Mouse (Mus musculus) heart, adult 18-20 months (tissue): Measurements from ENCODE around the gene Ptprc. TPM values are rescaled to one million over a fixed set of nuclear protein-coding genes. Genes with fewer than 3 reads are reported as not detected.

Experiments used
- DNase-seq, 2 experiments: peaks; one replicate each; pipeline ENCODE4 v3.0.0; 2021 to 2022; ENCODE audit warnings: mixed read lengths in 1 of 2
- total RNA-seq, 2 experiments: library from RNA; stranded (reverse); gene quantifications; 2 replicates each; pipeline ENCODE4 v1.2.3; 2021

Ptprc gene
- total RNA-seq, 2 experiments from 2014 or later = 4.2 to 18.7 TPM

DNA sequence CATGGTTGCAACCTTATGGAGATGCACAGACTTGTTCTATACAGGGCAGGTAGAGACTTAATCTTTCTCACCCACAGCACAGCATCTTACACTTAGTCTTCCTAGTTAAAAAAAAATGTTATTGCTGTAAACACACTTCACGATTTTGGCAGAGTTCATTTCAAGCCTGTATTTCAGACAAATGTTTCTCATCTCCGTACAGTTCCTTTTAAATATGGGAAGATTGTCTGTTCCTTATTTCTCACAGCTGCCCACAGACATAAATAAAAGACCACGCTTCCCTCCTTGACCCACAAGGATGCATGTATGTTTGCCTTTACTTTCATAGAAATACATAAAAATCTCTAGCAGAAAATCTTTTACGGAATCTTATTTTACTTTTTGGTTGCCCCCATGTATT, 22.4 kb downstream of the Ptprc start:
- DNase-seq = no peak

DNA sequence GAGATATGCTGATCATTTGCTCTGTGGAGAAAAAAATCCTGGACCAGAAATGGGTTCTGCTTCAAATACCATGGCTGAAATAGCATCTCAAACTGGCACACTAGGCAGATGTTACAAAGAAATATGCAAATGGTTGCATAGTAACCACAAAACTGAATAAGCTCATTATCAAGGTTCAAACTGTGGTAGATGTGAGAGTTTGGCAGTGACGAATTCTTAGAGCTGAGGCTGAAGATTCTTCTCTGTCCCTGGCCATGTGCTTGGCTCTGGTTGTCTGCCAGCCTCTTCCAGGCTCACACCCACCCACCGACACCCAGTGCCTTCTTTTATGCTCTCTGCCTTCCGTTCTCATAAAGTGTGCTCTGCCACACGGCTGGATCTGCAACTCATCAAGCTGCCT, 26.7 kb downstream of the Ptprc start:
- no peak for DNase-seq

DNA sequence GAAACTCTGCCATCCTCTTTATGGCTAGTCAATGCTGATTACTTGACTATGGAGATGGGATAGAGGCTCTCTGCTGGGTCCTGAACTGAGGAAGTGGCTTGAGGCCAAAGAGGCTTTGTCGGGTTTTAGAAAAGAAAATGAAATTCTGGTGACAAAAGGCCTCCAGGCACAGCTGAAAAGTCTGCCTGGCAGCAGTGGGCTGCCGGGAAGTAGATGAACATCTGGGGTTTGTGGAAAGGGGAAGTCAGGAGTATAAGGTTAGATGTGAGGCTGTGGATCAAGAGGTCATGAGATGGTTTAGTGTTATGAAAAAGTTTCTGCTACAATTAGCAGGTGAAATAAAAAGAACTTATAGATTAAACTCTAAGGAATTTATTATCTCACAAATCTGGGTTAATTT, 29.9 kb downstream of the Ptprc start:
- peak in 1 of 2 experiments; percentile 31 for DNase-seq

DNA sequence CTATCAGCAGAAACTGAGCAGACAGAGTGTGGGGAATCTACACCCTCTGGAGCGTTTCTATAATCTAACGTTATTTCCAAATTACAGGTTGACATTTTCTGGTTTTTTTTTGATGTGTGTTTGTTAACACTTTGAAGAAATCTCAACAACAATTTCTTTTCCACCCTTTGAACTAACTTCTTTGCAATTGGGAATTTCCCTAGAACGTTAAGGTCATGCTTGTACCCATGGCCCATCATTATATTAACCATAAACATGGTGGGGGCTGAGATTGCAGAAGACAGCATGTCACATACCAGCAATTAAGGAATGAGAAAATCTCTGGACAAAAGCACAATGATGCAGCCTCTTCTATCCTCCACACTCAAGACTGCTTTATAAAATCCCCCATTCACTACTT, 30.4 kb downstream of the Ptprc start:
- DNase-seq = no peak

DNA sequence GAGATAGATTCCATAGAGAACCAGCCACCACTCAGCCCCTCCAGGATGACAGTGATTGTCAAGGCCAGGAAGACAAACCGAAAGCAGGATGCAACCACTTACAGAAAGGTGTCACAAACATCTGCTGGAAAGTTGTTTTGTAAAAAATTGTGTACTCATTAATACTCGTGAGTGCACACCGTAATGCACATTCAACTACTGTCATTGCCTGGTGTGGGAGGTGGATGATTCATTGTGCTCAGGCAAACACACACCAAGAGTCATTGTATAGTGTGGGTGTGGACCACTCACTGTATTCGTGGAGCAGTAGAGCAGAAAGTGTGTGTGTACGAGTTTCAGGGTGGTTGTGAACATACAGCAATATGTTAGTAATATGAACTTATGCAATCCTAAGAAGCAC, 31.1 kb downstream of the Ptprc start:
- DNase-seq = no peak

DNA sequence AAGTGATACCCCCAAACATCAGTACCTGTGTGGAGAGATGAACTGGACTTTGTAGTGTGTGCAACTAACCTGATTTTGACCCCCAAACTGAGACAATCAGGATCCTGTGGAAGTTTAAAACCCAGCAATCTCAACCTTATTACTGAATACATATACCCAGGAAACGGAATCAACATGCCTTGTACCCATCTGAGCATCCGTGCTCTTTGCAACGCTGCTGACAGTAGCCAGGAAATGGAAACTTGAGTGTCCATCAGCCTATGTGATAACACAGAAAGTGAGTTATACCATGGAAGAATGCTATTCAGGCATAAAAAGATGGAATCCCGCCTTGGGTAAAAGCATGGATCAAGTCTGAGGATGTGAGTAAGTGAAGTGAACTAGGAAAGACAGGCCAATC, 34.7 kb downstream of the Ptprc start:
- no peak for DNase-seq

DNA sequence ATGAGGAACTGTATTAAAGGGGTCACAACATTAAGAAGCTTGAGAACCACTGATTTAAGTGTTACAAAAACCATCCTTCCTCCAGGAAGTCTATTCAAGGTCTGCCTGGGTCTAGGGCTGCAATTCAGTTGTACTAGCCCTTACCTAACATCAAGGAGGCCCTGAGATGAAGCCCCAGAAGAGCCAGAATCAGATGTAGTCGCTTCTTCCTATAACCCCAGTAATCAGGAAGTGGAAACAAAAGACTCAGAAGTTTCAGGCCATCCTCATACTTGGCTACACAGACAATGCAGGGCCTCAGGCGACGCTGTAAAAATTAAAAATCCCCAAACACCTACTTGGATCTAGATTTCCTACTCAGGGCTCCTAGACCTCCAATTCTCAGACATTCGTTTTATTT, 37.8 kb downstream of the Ptprc start:
- no peak for DNase-seq

DNA sequence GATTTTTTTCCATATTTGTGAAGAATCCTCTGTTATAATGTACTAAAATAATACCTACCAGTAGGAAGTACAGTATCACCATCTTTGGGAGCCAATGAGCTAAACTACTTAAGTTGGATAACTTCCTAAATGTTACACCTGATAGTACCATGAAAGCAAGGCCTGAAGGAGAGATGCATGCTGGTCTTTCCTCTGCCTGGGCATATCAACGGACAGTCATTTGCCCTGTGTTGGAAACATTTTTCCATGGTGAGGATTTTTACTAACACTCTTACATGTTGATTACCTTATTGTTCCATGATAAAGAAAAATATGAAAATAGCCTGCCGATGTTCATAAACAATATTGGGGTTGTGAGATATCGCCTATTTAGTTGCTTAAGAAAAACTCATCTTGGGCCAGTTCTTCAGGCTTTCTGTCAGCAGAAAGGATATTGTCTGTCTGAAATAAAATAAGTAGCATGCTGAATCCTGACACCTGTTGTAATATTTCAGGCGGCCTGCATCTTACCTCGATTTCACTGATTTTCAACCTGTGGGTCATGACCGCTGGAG, 38.4 kb downstream of the Ptprc start:
- DNase-seq = no peak

DNA sequence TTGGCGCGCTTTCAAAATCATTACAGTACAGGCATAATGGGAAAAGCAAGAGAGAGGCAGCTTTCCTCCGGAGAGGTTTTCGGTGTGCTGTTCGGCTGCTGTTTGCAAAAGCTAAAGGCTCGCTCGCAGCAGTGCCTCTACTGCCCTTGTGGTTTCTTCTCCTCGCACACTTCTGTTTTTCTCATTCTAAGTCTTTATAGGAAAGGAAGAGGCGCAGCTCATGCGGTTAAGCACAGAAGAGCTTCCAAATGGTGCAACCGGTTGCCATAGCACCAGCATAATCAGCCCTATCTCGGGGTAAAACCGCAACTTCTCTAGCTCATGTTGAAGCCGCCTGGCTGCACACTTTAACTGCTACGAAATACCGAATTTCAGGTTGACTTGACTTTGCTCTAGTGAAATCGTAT, 39.1 kb downstream of the Ptprc start:
- DNase-seq = peak; percentile 22 to 83

DNA sequence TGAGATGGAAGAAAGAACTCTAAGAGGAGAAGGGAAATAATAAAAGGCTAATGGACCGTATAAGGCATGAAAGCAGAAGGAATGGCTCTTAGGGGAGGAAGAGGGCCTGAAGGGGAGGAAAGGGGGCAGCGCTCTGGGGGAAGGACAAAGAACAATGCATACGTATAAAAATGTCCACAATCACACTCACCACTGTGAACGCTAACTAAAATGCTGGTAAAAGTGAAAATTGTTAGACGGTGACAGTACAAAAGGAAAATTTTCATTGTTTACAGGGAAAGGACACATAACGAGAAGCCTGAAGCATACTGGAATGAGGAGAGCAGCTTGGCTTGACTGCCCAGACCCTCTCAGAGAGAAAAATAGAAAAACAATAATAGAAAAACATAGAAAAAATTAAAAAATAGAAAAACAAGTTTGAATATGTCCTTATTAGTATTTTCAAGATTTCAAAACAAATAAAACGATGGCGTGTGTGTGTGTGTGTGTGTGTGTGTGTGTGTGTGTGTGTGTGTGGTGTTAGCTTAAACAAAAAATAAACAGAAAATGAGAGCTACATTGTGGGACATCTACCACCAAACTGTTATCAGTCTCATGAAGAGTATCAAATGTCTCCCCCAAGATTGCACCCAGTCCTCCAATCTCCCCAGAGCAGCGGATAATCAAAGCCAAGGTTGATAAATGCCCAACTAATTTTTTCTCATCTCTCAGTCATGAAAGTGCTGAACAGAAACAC, 39.7 kb downstream of the Ptprc start:
- no peak for DNase-seq

DNA sequence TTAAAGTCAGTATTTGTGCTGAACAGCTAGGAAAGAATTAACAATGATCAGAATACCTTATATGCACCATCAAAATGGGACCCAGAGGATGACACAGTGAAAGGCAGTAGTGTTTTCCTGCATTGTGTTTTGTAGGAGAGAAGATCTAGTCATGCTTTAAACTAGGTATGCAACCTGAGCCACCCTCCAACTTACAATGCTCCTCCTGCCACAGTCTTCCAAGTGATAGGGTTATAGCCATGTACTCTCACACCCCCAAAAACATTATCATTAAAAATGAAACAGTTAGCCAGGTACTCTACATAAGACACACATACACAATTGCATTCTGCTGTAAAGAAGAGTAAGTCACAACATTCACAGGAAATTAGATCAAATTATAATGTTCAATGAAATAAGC, 40.4 kb downstream of the Ptprc start:
- no peak for DNase-seq

DNA sequence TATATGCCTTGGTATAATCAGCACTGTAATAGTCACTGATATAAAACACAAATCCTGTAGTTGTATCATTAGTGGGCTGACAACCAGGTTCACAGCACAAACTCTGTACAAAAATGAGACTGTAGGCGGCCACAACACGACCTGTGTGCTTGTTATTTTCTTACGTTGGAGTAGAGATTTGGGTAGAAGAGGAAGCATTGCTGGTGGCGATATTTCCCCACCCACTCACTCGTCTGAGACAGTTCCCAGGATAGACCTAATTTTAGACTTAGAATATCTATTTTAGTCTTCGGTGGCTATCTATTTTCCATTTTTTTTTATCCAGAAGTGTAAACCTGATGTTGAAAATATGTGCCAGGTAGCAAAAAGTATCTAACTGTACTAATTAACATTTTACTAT, 41.2 kb downstream of the Ptprc start:
- no peak for DNase-seq

DNA sequence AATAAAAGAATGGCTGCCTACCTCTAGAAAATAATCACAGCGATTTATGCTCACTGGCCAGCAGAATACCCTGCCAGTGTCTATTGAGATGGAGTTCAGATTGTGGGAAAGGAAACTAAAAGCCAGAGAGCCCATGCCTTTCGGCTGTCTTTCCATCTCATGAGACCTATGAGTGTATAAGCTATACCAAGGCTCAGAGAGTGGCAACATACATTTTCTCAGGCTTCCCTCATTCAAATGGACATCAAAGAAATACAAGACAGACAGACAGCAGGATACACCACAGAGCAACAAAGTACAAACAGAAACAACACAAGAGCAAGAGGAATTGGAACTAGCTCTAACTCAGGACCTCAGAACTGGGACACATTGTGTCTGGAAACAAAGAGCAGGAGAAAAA, 43.8 kb downstream of the Ptprc start:
- DNase-seq = no peak

DNA sequence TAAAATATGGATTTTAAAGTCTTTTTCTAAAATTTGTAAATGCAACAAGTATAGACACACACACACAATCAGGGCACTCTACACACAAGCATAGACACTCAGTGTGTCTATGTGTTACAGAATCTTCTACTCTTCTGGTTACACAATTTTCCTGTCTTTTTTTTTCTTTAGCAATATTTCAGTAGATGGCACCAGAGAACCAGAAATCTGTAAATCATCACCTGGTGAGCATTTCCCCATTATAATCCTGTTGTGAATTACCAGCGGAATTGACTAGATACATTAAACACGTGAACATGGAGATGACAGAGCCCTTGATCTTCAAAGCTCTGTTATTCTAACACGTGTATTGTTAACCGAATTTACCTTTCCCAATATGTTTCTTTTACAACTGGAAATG, 45.4 kb downstream of the Ptprc start:
- DNase-seq = no peak

DNA sequence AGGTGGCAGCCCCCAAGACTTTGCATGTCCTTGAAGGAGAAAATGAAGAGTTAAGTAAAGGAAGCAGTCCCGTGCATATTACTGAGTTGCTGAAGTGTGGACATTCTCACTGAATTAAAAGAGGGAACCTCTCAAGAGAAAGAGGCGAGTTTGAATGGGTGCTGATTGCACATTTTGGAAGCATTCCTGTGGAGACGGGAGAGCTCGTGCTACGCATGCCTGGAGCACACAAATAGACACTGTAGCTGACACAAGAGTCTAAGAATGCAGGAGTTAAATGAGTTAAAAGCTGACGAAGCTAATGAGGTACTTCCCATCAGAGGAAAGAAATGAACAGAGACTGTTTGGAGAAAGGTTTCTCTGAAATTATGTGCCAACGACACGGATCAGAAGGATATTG, 48.7 kb downstream of the Ptprc start:
- no peak for DNase-seq

DNA sequence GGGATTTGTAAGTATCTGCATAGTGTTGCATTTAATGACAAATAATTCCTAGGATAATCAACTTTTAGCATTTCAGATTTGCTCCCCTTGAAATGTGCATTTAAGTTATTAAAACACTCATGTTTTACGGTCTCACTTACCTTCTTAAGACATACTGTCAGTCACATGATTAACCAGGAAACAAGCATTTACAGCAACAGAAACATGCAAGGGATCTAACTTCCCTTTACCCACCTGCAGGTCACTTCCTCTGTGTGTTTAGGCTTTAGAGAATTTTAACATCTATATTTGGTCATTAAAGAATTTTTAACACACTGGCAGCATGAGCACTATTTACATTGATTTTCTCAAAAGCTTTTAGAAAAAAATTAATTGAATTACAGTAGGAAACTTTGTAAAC, 50.2 kb downstream of the Ptprc start:
- DNase-seq = no peak

DNA sequence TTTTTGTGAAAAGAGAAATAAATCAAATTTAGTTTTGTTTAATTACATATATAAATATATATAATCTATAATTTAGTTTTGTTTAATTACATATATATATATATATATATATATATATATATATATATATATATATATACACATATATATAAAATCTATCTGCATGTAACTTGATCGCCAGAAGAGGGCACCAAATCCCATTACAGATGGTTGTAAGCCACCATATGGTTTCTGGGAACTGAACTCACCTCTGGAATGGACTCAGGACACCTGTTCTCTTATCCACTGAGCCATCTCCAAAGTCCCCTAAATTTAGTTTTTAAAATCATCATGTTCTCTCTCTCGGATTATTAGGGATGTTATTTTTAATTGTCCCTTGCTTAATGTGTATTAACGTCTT, 51.6 kb downstream of the Ptprc start:
- peak in 1 of 2 experiments; percentile 11 for DNase-seq

DNA sequence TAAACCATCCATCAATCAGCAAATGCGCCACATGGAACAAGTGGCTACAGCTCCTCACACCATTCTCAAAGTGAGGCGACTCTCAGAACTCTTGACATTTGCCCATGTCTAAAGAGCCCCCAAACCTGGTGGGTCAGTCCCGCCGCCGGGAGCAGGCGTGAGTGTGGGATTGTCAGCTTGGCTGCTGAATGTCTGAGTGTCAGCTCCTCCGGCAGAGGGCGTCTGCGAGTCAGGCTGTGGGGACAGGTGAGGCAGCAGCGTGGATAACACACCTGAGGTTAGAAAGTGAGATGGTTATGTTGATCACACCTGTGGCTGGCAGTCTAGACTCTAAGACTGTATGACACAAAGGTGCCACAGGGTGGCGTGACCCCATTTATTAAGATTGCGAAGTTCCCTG, 55.6 kb downstream of the Ptprc start:
- DNase-seq = no peak

DNA sequence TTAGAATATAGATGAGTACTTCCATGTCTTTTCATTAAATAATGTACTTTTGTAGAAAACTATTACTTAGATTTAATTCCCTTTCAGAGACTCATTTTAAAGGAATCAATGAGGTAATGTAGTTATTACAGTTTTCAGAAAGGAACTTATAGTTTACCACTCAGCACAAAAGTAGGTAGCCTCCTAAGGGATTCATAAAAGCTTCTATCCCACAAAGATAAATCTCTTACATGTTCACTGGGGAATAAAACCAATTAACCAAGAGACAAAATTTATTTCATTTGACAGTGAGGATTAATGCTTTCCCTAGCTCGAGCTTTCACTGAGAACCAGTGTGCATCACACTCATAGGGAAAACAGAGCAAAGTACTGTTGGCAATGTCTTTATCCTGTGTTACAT, 82.3 kb downstream of the Ptprc start:
- no peak for DNase-seq

DNA sequence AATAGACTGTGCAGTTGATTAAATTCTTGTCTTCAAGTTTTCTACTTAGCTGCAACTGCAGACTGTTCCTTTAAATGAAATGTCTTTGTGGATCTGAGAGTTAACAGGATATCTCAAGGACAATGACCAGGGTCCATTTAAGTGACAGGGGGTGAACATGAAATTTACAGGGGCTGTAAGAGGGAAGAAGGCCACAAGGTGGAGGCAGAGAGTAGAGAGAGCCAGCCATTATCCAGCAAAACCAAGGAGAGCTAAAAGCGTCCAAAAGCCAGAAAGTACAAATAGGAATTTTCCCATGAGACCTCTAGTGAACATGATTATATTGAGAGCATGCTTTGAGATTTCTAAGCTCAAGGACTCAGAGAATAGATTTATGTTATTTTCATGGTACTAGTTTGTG, 89.7 kb downstream of the Ptprc start:
- peak in 1 of 2 experiments; percentile 17 for DNase-seq

DNA sequence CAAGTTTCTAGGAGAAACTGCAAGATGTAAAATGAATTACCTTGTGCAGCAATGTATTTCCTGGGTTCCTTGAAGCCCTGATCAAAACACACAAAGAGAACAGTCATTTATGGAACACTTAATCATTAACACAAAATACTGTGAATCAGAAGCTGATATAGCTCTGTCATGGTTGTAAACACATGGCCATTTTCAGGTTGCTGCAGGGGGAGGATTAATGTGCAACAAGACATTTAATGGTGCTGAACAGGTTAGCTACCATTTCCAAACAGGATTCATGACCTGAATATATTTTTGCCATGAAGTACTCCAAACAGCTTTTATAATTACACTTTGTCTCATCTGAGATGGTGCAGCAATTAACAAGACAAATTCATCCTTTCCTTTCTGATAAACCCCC, 91.8 kb downstream of the Ptprc start:
- no peak for DNase-seq

DNA sequence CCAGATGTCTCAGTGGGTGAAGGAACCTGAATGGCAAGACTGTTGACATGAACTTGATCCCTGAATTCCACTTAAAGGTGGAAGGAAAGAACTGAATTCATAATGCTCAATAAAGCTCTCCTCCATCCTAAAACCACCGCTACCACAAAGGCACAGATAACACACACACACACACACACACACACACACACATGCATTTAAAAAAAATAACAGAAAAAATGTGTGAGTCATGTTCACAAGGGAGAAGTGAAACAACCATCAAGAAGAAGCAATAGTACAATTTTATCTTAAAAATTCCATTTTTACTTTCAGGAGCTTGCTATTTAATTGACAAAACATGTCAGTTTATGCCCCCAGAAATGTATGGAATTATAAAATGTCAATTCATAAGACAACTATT, 95.2 kb downstream of the Ptprc start:
- DNase-seq = no peak

DNA sequence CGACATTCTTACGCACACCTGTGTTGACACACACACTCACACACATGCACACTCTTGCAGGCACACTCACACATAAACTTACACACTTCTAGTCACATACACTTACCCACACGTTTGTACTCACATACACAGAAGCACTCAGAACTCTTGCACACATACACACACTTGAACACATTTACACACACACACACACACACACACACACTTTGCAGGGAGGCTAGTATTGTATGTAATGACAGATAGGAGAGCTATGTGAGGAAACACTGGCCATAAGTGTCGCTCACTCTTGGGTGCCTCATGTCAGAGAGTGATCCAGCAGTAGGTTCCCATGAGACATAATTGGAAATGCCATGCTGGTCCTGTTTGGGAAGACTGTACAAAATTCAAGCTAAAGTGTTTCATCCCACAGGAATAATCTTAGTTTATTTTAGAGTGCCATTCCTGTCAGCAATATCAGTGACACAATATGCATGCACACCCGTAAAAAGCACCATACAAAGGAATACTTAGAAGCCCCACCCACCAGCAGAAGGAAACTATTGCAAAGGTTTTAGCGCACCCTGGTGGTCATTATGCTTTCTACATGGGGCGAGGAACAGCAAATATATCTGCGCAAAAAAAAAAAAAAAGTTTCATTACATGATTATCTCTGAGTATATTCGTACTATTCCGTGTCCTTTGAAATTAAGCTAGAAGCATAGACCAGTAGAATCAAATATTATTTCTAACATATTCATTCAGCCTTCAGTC, 131.1 kb downstream of the Ptprc start:
- DNase-seq = peak; percentile 74 to 89

DNA sequence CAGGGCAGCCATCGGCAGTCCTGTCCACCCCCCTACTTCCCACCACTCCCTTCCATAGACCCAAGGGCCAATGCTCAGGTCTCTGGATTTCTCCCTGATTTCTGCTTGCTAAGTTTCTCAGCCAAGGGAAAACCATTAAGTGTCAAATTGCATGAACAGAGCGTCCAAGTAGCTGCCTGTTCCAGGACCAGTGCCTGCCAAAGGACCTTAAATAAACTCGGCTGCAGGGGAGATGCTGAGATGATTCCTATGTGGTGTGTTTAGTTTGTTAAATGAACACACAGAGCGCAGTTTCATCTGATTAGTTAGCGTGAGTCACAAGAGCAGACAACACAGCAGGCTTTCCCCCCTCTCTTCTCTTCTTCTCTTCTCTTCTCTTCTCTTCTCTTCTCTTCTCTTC, 135.0 kb downstream of the Ptprc start:
- peak in 1 of 2 experiments; percentile 6 for DNase-seq
